Mouse (Mus musculus) ovary, postnatal 36 days (tissue): Measurements from ENCODE around the gene Cdc42se1.

ENCODE experiments used
- DNase-seq: peaks from one replicate; pipeline ENCODE4 v3.0.0; 2022; ENCODE audit warnings: low spot score, mixed read lengths

The Cdc42se1 gene

GRCm38 (mm10) chr3:95284501-95285281, 56.2 kb downstream of the Cdc42se1 start:
- DNase-seq = no peak

GRCm38 (mm10) chr3:95285390-95285789, 56.9 kb downstream of the Cdc42se1 start:
- no peak for DNase-seq
